Mouse (Mus musculus) liver, embryonic 16.5 days (tissue): ENCODE data around the gene Ppp3r2. TPM values are rescaled to one million over a fixed set of nuclear protein-coding genes. Genes with fewer than 3 reads are reported as not detected.

Source experiments
- ATAC-seq: fragments of 200-750 bp; cut with Nextera tagmentation; 2 replicates; pipeline ENCODE4 v1.8.0; 2017; ENCODE audit warnings: low read depth, mild to moderate bottlenecking, moderate number of reproducible peaks, moderate library complexity
- H3K27ac ChIP-seq: fragments of 300-500 bp; sonication (generic); 2 replicates; pipeline ENCODE4 v1.5.1; 2014; ENCODE audit warnings: mild to moderate bottlenecking, low read length
- H3K27me3 ChIP-seq: fragments of 300-500 bp; sonication (generic); 2 replicates; pipeline ENCODE4 v1.6.1; 2014; ENCODE audit warnings: low read depth, low read length, mixed read lengths; ENCODE audit not compliant: control insufficient read depth, insufficient read depth
- H3K36me3 ChIP-seq: fragments of 300-500 bp; sonication (generic); 2 replicates; pipeline ENCODE4 v1.6.1; 2014; ENCODE audit warnings: mild to moderate bottlenecking; ENCODE audit not compliant: control insufficient read depth, insufficient read depth
- H3K4me1 ChIP-seq: fragments of 300-500 bp; sonication (generic); 2 replicates; pipeline ENCODE4 v1.6.1; 2014; ENCODE audit warnings: low read depth, low read length, mixed read lengths; ENCODE audit not compliant: control insufficient read depth
- H3K4me2 ChIP-seq: fragments of 300-500 bp; sonication (generic); 2 replicates; pipeline ENCODE4 v1.6.1; 2014; ENCODE audit warnings: low read depth, low read length, mixed read lengths
- H3K4me3 ChIP-seq: fragments of 300-500 bp; sonication (generic); 2 replicates; pipeline ENCODE4 v1.5.1; 2014; ENCODE audit warnings: low read depth, mild to moderate bottlenecking, low read length
- H3K9ac ChIP-seq: fragments of 300-500 bp; sonication (generic); 2 replicates; pipeline ENCODE4 v1.6.1; 2014; ENCODE audit warnings: low read depth, low read length
- H3K9me3 ChIP-seq: fragments of 300-500 bp; sonication (generic); replicated peaks from 2 replicates; pipeline ENCODE4 v1.6.1; 2016; ENCODE audit warnings: low read length; ENCODE audit not compliant: control insufficient read depth
- WGBS: fragments of 180-500 bp; shearing (Covaris S2); extraction: QIAGEN DNeasy Blood & Tissue Kit; methylation state at CpG from one replicate; pipeline ENCODE4 v1.1.7; 2014; ENCODE audit not compliant: insufficient replicate concordance; 5-methylcytosine and 5-hydroxymethylcytosine counted together
- polyA plus RNA-seq: library from polyadenylated mRNA; unstranded; fragments of >200 nt; fragmentation: Nextera tagmentation; extraction: Ambion mirVana; gene quantifications from 2 replicates; pipeline ENCODE4 v1.2.1, GENCODE M21; 2015

Ppp3r2 gene
- polyA plus RNA-seq, 1 experiment from 2014 or later, result not detected

DNA sequence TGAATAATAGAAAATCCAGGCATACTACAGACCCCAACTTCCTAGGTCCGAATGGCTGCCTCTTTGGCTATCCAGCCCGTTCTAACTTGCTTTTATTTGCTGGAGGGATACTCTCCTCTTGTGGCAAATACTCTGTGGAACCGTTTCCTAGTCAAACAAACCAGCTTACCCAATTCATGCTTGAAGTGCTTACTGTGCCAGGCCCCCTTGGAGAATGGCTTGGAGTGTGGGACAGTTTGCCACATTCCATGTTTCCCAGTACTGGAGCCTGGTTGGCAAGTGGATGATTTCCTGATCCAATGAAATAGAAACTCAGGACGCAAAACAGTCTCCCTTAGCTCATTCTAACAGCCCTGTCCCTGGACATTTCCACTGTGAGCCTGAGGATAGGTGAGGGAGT is 19.6 kb downstream of the Ppp3r2 start:
- no peak for ATAC-seq
- WGBS, result 73% methylated on average over 4 of the region's 4 CpGs
- H3K4me2 ChIP-seq, result no peak overlapping the region

DNA sequence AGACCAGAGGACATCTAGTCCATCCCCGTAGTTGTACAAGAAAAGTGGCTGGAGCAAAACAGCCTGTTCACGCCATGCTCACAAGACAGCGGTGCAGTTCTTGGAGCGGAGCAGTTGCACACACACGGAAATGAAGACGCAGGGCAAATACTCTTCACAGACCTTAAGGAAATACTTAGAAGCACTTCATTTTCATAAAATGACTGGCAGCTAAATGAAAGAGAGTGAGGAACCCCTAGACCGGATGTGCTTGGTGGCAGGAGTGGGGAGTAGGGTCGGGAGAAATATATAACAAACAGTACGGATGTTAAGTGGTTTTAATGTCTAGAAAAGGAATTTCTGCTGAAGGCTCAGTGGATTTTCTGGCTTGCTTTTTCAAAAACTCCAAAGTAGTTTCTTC is 20.2 kb downstream of the Ppp3r2 start:
- no peak overlapping the region for H3K4me3 ChIP-seq
- H3K36me3 ChIP-seq, result peaks cover 8% of the 10 kb centered on the region
- no peaks in the 10 kb centered on the region for H3K4me1 ChIP-seq
- no peaks in the 10 kb centered on the region for H3K9me3 ChIP-seq
- no peak overlapping the region for H3K9ac ChIP-seq
- H3K27ac ChIP-seq, result no peak overlapping the region
- no peak overlapping the region for H3K4me2 ChIP-seq
- 86% methylated on average over 9 of the region's 9 CpGs for WGBS
- H3K27me3 ChIP-seq, result no peaks in the 10 kb centered on the region
- no peak for ATAC-seq

More for the DNA sequence above, 19.6 kb downstream of the Ppp3r2 start:
- Histone ChIP-seq H3K9me3 (no peaks in the 10 kb centered on the region), H3K27ac (no peak overlapping the region), H3K27me3 (no peaks in the 10 kb centered on the region), H3K4me3 (no peak overlapping the region), H3K36me3 (peaks cover 8% of the 10 kb centered on the region), H3K4me1 (no peaks in the 10 kb centered on the region), H3K9ac (no peak overlapping the region)

DNA sequence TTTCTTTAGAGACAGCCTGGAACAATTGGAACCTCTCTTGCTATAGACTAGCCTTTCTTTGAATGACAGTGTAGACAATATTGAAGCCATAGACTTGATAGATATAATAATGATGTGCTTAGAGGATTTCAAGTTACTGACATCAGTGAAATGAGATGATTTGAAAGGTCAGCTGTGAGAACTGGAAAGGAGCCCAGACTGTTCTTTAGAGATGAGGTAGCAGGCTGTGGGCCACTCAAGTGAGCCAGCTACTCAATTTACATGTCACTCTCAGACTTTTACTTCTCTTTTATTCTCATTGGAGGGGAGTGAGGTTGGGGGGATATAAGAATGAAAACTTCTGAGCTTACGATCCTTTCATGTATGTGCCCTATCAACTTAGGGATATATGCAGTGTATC is 22.4 kb downstream of the Ppp3r2 start:
- Histone ChIP-seq H3K9me3 (no peaks in the 10 kb centered on the region), H3K4me3 (no peak overlapping the region), H3K36me3 (peaks cover 16% of the 10 kb centered on the region), H3K9ac (no peak overlapping the region), H3K27me3 (no peaks in the 10 kb centered on the region), H3K4me1 (no peaks in the 10 kb centered on the region), H3K27ac (no peak overlapping the region), H3K4me2 (no peak overlapping the region)
- WGBS, result 74% methylated on average over 1 of the region's 1 CpGs
- ATAC-seq, result no peak

- peaks cover 34% of the 10 kb centered on the region for H3K36me3 ChIP-seq
- H3K4me2 ChIP-seq, result no peak overlapping the region
- no peak overlapping the region for H3K27ac ChIP-seq
- no peaks in the 10 kb centered on the region for H3K9me3 ChIP-seq
- H3K27me3 ChIP-seq, result no peaks in the 10 kb centered on the region
- H3K9ac ChIP-seq, result no peak overlapping the region
- H3K4me1 ChIP-seq, result no peaks in the 10 kb centered on the region
- H3K4me3 ChIP-seq, result no peak overlapping the region
- 9% methylated on average over 2 of the region's 2 CpGs for WGBS
- ATAC-seq, result peak; percentile 74
These were observed 41.9 kb downstream of the Ppp3r2 start for GRCm38 (mm10) chr4:49639913-49640312.

DNA sequence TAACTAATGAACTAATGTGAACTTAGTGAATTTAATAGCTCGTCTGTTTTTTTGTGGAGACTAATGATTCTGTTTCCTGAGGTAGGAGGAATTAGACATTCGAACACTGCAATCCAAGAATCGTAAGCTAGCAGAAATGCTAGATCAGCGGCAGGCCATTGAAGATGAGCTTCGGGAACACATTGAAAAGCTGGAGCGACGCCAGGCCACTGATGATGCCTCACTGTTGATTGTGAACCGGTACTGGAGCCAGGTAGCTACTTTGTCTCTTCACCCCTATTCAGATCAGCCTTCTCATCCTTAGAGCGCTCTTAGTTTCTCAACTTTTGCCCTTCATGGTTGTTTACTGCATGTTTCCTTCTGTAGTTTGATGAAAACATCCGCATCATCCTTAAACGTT is 44.0 kb downstream of the Ppp3r2 start:
- ATAC-seq, result no peak
- H3K27me3 ChIP-seq, result no peaks in the 10 kb centered on the region
- WGBS, result 73% methylated on average over 11 of the region's 11 CpGs
- H3K27ac ChIP-seq, result no peak overlapping the region
- peaks cover 2% of the 10 kb centered on the region; the same call in 1 of the 2 replicates for H3K4me1 ChIP-seq
- no peak overlapping the region for H3K4me2 ChIP-seq
- H3K9me3 ChIP-seq, result no peaks in the 10 kb centered on the region
- H3K36me3 ChIP-seq, result peaks cover 27% of the 10 kb centered on the region
- no peak overlapping the region for H3K9ac ChIP-seq
- H3K4me3 ChIP-seq, result no peak overlapping the region

- H3K4me2 ChIP-seq, result peak overlapping the region; percentile 91
These were observed 49.7 kb downstream of the Ppp3r2 start for GRCm38 (mm10) chr4:49632139-49632481.

GRCm38 (mm10) chr4:49631319-49632138 is 50.3 kb downstream of the Ppp3r2 start, which contains the start of gene Rnf20:
Gene Rnf20, plus strand, starts transcription at chr4:49632006.
- H3K4me3 ChIP-seq, result peak within 1 kb of the TSS; percentile 96
- peak within 1 kb of the TSS; percentile 91 for H3K4me2 ChIP-seq
- H3K27me3 ChIP-seq, result no peaks in the 10 kb centered on the region
- no peaks in the 10 kb centered on the region for H3K9me3 ChIP-seq
- peaks cover 10% of the 10 kb centered on the region; the same call in 1 of the 2 replicates for H3K36me3 ChIP-seq
- 3% methylated on average over 37 of the region's 37 CpGs for WGBS
- peak within 1 kb of the TSS; percentile 91 for H3K27ac ChIP-seq
- peak within 1 kb of the TSS; percentile 94 for H3K9ac ChIP-seq
- ATAC-seq, result peak; percentile 96
- peaks cover 5% of the 10 kb centered on the region; the same call in 1 of the 2 replicates for H3K4me1 ChIP-seq

More at GRCm38 (mm10) chr4:49632139-49632481, 49.7 kb downstream of the Ppp3r2 start:
- peak; percentile 53; the same call in 1 of the 2 replicates for ATAC-seq
- Histone ChIP-seq H3K9me3 (no peaks in the 10 kb centered on the region), H3K36me3 (peaks cover 14% of the 10 kb centered on the region; the same call in 1 of the 2 replicates), H3K4me1 (peaks cover 5% of the 10 kb centered on the region; the same call in 1 of the 2 replicates), H3K4me3 (peak overlapping the region; percentile 96), H3K27me3 (no peaks in the 10 kb centered on the region), H3K9ac (peak overlapping the region; percentile 94), H3K27ac (peak overlapping the region; percentile 91)
- 0% methylated on average over 30 of the region's 30 CpGs for WGBS

GRCm38 (mm10) chr4:49628941-49629340 is 52.9 kb downstream of the Ppp3r2 start:
- no peak for ATAC-seq
- WGBS, result 78% methylated on average over 5 of the region's 5 CpGs
- no peak overlapping the region for H3K4me3 ChIP-seq
- no peak overlapping the region for H3K4me2 ChIP-seq
- no peaks in the 10 kb centered on the region for H3K36me3 ChIP-seq
- peaks cover 7% of the 10 kb centered on the region; the same call in 1 of the 2 replicates for H3K4me1 ChIP-seq
- no peaks in the 10 kb centered on the region for H3K9me3 ChIP-seq
- H3K27ac ChIP-seq, result no peak overlapping the region
- H3K9ac ChIP-seq, result no peak overlapping the region
- H3K27me3 ChIP-seq, result no peaks in the 10 kb centered on the region
